Mouse (Mus musculus): ENCODE data around the gene Gart.

DNA sequence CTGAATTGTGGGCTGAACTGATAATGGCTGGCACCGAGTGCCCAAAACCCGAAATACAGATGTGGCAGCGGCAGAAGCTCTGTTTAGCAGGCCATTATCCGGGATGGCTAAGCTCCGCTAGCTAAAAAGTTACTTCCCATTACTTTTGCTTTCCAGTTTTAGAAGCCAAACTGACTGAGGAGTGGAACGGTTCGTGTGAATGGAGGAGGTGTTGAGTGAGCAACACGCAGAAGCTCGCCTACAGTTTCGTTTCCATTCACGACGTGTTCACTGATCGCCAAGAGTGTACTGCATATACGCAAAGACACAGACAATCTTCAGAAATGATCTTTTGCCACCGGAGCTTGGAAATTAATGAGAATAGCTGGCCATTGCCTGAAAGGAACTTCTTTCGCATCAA lies 15.6 kb upstream of the Gart start:
- no peak for TF ChIP-seq POLR2A (IDR thresholded peaks at IDR 0.05; ENCODE audit: low read depth, low read length)
- TF ChIP-seq CTCF (conservative IDR thresholded peaks at IDR 0.05; ENCODE audit: insufficient read depth, insufficient read length, low read depth, low read length), result no peak

All from kidney, adult 2 months (tissue).